Mouse (Mus musculus) heart, adult 2 months (tissue): Measurements from ENCODE around the gene Tomm40l.

Experiments
- CTCF ChIP-seq: fragments of 200-600 bp; IDR thresholded peaks from 2 replicates; pipeline ENCODE4 v1.8.1; 2022; ENCODE audit warnings: antibody characterized with exemption, mild to moderate bottlenecking, moderate library complexity
- EP300 ChIP-seq: fragments of 200-500 bp; IDR thresholded peaks from 2 replicates; pipeline ENCODE4 v1.6.1; 2011; ENCODE audit warnings: low read depth, low read length, control low read depth; ENCODE audit not compliant: insufficient read depth
- POLR2A ChIP-seq: fragments of 200-500 bp; IDR thresholded peaks from 2 replicates; pipeline ENCODE4 v1.6.1; 2011; ENCODE audit warnings: mild to moderate bottlenecking, low read depth, low read length, control low read depth; ENCODE audit not compliant: insufficient read depth

- TF ChIP-seq EP300 (no peak), CTCF (no peak), POLR2A (no peak)
These were observed 49.5 kb downstream of the Tomm40l start for GRCm38 (mm10) chr1:171172779-171173178.
